Mouse (Mus musculus): ENCODE measurements at regions not wholly inside any gene's neighbourhood (a gene's known extent, or its start where the extent isn't known, plus 50 kb on each side); places are given as distances from the start of the nearest gene placed in this dataset.

GRCm38 (mm10) chr10:126493734-126494133 is 407.4 kb downstream of the Atp23 start:
- no peak for TF ChIP-seq POLR2A (IDR thresholded peaks at IDR 0.05; ENCODE audit: control insufficient read depth in 1 of 2, insufficient read depth in 1 of 2, low read depth in 1 of 2, low read length in 2 of 2, poor library complexity in 1 of 2)
- no peak for TF ChIP-seq MAX (IDR thresholded peaks at IDR 0.05; ENCODE audit: low read length)
- no peak for TF ChIP-seq CTCF (IDR thresholded peaks at IDR 0.05 in 2 of 3, conservative IDR thresholded peaks at IDR 0.05 in 1 of 3; ENCODE audit: control insufficient read depth in 1 of 3, insufficient read depth in 1 of 3, low read depth in 2 of 3, low read length in 3 of 3, poor library complexity in 1 of 3, severe bottlenecking in 1 of 3)
- no peak for TF ChIP-seq JUND (IDR thresholded peaks at IDR 0.05; ENCODE audit: low read depth, low read length)
- TF ChIP-seq EP300 (IDR thresholded peaks at IDR 0.05; ENCODE audit: low read depth in 1 of 2, low read length in 2 of 2): no peak
- TF ChIP-seq RCOR1 (IDR thresholded peaks at IDR 0.05; ENCODE audit: low read depth, low read length): no peak
- TF ChIP-seq E2F4 (IDR thresholded peaks at IDR 0.05; ENCODE audit: borderline replicate concordance, low read depth, low read length): no peak
- TF ChIP-seq KAT2A (conservative IDR thresholded peaks at IDR 0.05; ENCODE audit: low read depth, low read length): no peak
- TF ChIP-seq ELF1 (IDR thresholded peaks at IDR 0.05; ENCODE audit: low read depth, low read length): no peak
- TF ChIP-seq ZMIZ1 (IDR thresholded peaks at IDR 0.05; ENCODE audit: low read depth, low read length): no peak
- no peak for TF ChIP-seq SMC3 (IDR thresholded peaks at IDR 0.05; ENCODE audit: low read depth, low read length)

Measured in MEL (cell line).